Mouse (Mus musculus) forebrain, embryonic 14.5 days (tissue): ENCODE measurements at regions not wholly inside any gene's neighbourhood (a gene's known extent, or its start where the extent isn't known, plus 50 kb on each side); places are given as distances from the start of the nearest gene placed in this dataset.

Source experiments
- ATAC-seq: fragments of 200-750 bp; cut with Nextera tagmentation; 2 replicates; pipeline ENCODE4 v1.8.0; 2017; ENCODE audit warnings: mild to moderate bottlenecking, moderate library complexity
- DNase-seq: peaks from one replicate; pipeline ENCODE4 v3.0.0-alpha.2; 2015; ENCODE audit warnings: low spot score
- H3K27ac ChIP-seq: fragments of 300-500 bp; sonication (generic); 2 replicates; pipeline ENCODE4 v1.5.1; 2014; ENCODE audit warnings: low read depth, mild to moderate bottlenecking, control low read depth, low read length, moderate library complexity
- H3K27me3 ChIP-seq: fragments of 300-500 bp; sonication (generic); replicated peaks from 2 replicates; pipeline ENCODE4 v1.6.1; 2014; ENCODE audit warnings: low read length, control low read depth, mixed read lengths; ENCODE audit not compliant: control insufficient read depth, insufficient read depth
- H3K36me3 ChIP-seq: fragments of 300-500 bp; sonication (generic); 2 replicates; pipeline ENCODE4 v1.6.1; 2014; ENCODE audit warnings: low read length, control low read depth; ENCODE audit not compliant: control insufficient read depth, insufficient read depth
- H3K4me1 ChIP-seq: fragments of 300-500 bp; sonication (generic); 2 replicates; pipeline ENCODE4 v1.6.1; 2014; ENCODE audit warnings: antibody characterized with exemption, low read length, control low read depth; ENCODE audit not compliant: control insufficient read depth, insufficient read depth
- H3K4me2 ChIP-seq: fragments of 300-500 bp; sonication (generic); 2 replicates; pipeline ENCODE4 v1.6.1; 2014; ENCODE audit warnings: mild to moderate bottlenecking, control low read depth, low read length
- H3K4me3 ChIP-seq: fragments of 300-500 bp; sonication (generic); 2 replicates; pipeline ENCODE4 v1.5.1; 2014; ENCODE audit warnings: low read depth, low read length, control low read depth
- H3K9ac ChIP-seq: fragments of 300-500 bp; sonication (generic); 2 replicates; pipeline ENCODE4 v1.6.1; 2014; ENCODE audit warnings: mild to moderate bottlenecking, low read length, control low read depth, moderate library complexity
- H3K9me3 ChIP-seq: fragments of 300-500 bp; sonication (generic); replicated peaks from 2 replicates; pipeline ENCODE4 v1.6.1; 2016; ENCODE audit warnings: low read length, control low read depth, mixed read lengths; ENCODE audit not compliant: control insufficient read depth
- WGBS: fragments of 180-500 bp; shearing (Covaris S2); extraction: QIAGEN DNeasy Blood & Tissue Kit; methylation state at CpG from one replicate; pipeline ENCODE4 v1.1.7; 2014; 5-methylcytosine and 5-hydroxymethylcytosine counted together

- DNase-seq (no peak), ATAC-seq (no peak)
- H3K27ac ChIP-seq = no peak overlapping the region
- H3K4me1 ChIP-seq = no peaks in the 10 kb centered on the region
- WGBS = 85% methylated on average over 8 of the region's 8 CpGs
- no peaks in the 10 kb centered on the region for H3K27me3 ChIP-seq
- H3K4me3 ChIP-seq = no peak overlapping the region
- H3K4me2 ChIP-seq = no peak overlapping the region
- no peaks in the 10 kb centered on the region for H3K36me3 ChIP-seq
- H3K9ac ChIP-seq = no peak overlapping the region
- H3K9me3 ChIP-seq = peaks cover 4% of the 10 kb centered on the region; the same call in 1 of the 2 replicates
Measured at GRCm38 (mm10) chr5:141054991-141055390, 54.6 kb upstream of the Card11 start.

- Histone ChIP-seq H3K36me3 (no peaks in the 10 kb centered on the region), H3K9me3 (peaks cover 4% of the 10 kb centered on the region; the same call in 1 of the 2 replicates), H3K9ac (no peak overlapping the region), H3K27me3 (no peaks in the 10 kb centered on the region), H3K4me2 (no peak overlapping the region), H3K4me1 (no peaks in the 10 kb centered on the region), H3K4me3 (no peak overlapping the region), H3K27ac (no peak overlapping the region)
- WGBS = 82% methylated on average over 10 of the region's 10 CpGs
- DNase-seq (no peak), ATAC-seq (no peak)
Measured at GRCm38 (mm10) chr5:141055596-141056343, 55.4 kb upstream of the Card11 start.

- Histone ChIP-seq H3K9me3 (no peaks in the 10 kb centered on the region), H3K4me3 (no peak overlapping the region), H3K36me3 (no peaks in the 10 kb centered on the region), H3K27ac (no peak overlapping the region), H3K4me2 (no peak overlapping the region), H3K4me1 (no peaks in the 10 kb centered on the region), H3K27me3 (no peaks in the 10 kb centered on the region), H3K9ac (no peak overlapping the region)
- ATAC-seq (no peak), DNase-seq (no peak)
- WGBS = 88% methylated on average over 7 of the region's 7 CpGs
Measured at GRCm38 (mm10) chr5:141058141-141058540, 57.8 kb upstream of the Card11 start.

GRCm38 (mm10) chr5:141058863-141059262, 58.5 kb upstream of the Card11 start:
- no peak for DNase-seq
- no peak overlapping the region for H3K4me2 ChIP-seq
- no peaks in the 10 kb centered on the region for H3K27me3 ChIP-seq
- no peaks in the 10 kb centered on the region for H3K36me3 ChIP-seq
- no peaks in the 10 kb centered on the region for H3K4me1 ChIP-seq
- no peak overlapping the region for H3K9ac ChIP-seq
- H3K27ac ChIP-seq = no peak overlapping the region
- no peaks in the 10 kb centered on the region for H3K9me3 ChIP-seq
- 67% methylated on average over 1 of the region's 1 CpGs for WGBS
- H3K4me3 ChIP-seq = no peak overlapping the region
- no peak for ATAC-seq

GRCm38 (mm10) chr5:141062144-141062543, 61.8 kb upstream of the Card11 start:
- Histone ChIP-seq H3K27ac (no peak overlapping the region), H3K36me3 (no peaks in the 10 kb centered on the region), H3K27me3 (no peaks in the 10 kb centered on the region), H3K4me2 (no peak overlapping the region), H3K9me3 (no peaks in the 10 kb centered on the region), H3K9ac (no peak overlapping the region), H3K4me1 (no peaks in the 10 kb centered on the region), H3K4me3 (no peak overlapping the region)
- no peak for ATAC-seq
- no peak for DNase-seq
- 87% methylated on average over 4 of the region's 4 CpGs for WGBS

- WGBS = 83% methylated on average over 7 of the region's 7 CpGs
- DNase-seq (no peak), ATAC-seq (no peak)
- no peak overlapping the region for H3K4me3 ChIP-seq
- H3K36me3 ChIP-seq = no peaks in the 10 kb centered on the region
- H3K9me3 ChIP-seq = no peaks in the 10 kb centered on the region
- H3K9ac ChIP-seq = no peak overlapping the region
- H3K4me1 ChIP-seq = no peaks in the 10 kb centered on the region
- no peaks in the 10 kb centered on the region for H3K27me3 ChIP-seq
- H3K4me2 ChIP-seq = no peak overlapping the region
- H3K27ac ChIP-seq = no peak overlapping the region
Measured at GRCm38 (mm10) chr5:141067561-141067960, 67.2 kb upstream of the Card11 start.

GRCm38 (mm10) chr5:141074457-141074856, 74.1 kb upstream of the Card11 start:
- WGBS = 49% methylated on average over 3 of the region's 3 CpGs

GRCm38 (mm10) chr5:141076158-141076557, 75.8 kb upstream of the Card11 start:
- 72% methylated on average over 7 of the region's 7 CpGs for WGBS
- Histone ChIP-seq H3K4me3 (no peak overlapping the region), H3K9me3 (no peaks in the 10 kb centered on the region), H3K36me3 (no peaks in the 10 kb centered on the region), H3K27ac (no peak overlapping the region), H3K4me1 (no peaks in the 10 kb centered on the region), H3K4me2 (no peak overlapping the region), H3K27me3 (no peaks in the 10 kb centered on the region), H3K9ac (no peak overlapping the region)
- ATAC-seq = no peak
- DNase-seq = no peak

More at GRCm38 (mm10) chr5:141074457-141074856, 74.1 kb upstream of the Card11 start:
- Histone ChIP-seq H3K9me3 (no peaks in the 10 kb centered on the region), H3K4me3 (no peak overlapping the region), H3K27ac (no peak overlapping the region), H3K27me3 (no peaks in the 10 kb centered on the region), H3K4me1 (no peaks in the 10 kb centered on the region), H3K9ac (no peak overlapping the region), H3K4me2 (no peak overlapping the region), H3K36me3 (no peaks in the 10 kb centered on the region)
- ATAC-seq (no peak), DNase-seq (no peak)

GRCm38 (mm10) chr5:141076942-141077341, 76.6 kb upstream of the Card11 start:
- Histone ChIP-seq H3K9me3 (no peaks in the 10 kb centered on the region), H3K36me3 (no peaks in the 10 kb centered on the region), H3K9ac (no peak overlapping the region), H3K4me1 (no peaks in the 10 kb centered on the region), H3K27ac (no peak overlapping the region), H3K4me3 (no peak overlapping the region), H3K4me2 (no peak overlapping the region), H3K27me3 (no peaks in the 10 kb centered on the region)
- WGBS = 89% methylated on average over 1 of the region's 2 CpGs
- no peak for ATAC-seq
- DNase-seq = no peak
